Mouse (Mus musculus) gastrocnemius, adult 18-20 months (tissue): ENCODE results near the gene Alkbh4. TPM values are rescaled to one million over a fixed set of nuclear protein-coding genes. Genes with fewer than 3 reads are reported as not detected.
"Not testable (repeated sequence)": the region's sequence is repeated elsewhere in the genome, so short reads cannot be mapped to it uniquely, and the experiment has no call there.

ENCODE experiments used
- DNase-seq: peaks from one replicate; pipeline ENCODE4 v3.0.0; 2021; ENCODE audit warnings: low spot score
- total RNA-seq, 2 experiments: library from RNA; stranded (reverse); gene quantifications; 2 replicates each; pipeline ENCODE4 v1.2.3; 2021

Alkbh4 gene
- total RNA-seq, 2 experiments from 2014 or later, result 3.8 to 4.9 TPM

GRCm38 (mm10) chr5:136142746-136143145 lies 6.8 kb downstream of the Alkbh4 start:
- no peak for DNase-seq

- no peak for DNase-seq
These were observed 7.3 kb downstream of the Alkbh4 start for GRCm38 (mm10) chr5:136143161-136143755.

- no peak for DNase-seq
These were observed 8.9 kb downstream of the Alkbh4 start for GRCm38 (mm10) chr5:136144606-136145430.

GRCm38 (mm10) chr5:136146936-136147335 lies 11.0 kb downstream of the Alkbh4 start:
- DNase-seq, result no peak

- DNase-seq, result no peak
These were observed 11.8 kb downstream of the Alkbh4 start for GRCm38 (mm10) chr5:136147704-136148103.

- not testable (repeated sequence) for DNase-seq
These were observed 13.2 kb downstream of the Alkbh4 start for GRCm38 (mm10) chr5:136149134-136149576.

- peak; percentile 32 for DNase-seq
These were observed 16.4 kb downstream of the Alkbh4 start for GRCm38 (mm10) chr5:136152365-136152764.

GRCm38 (mm10) chr5:136155399-136155798 lies 19.5 kb downstream of the Alkbh4 start:
- peak; percentile 30 for DNase-seq

- DNase-seq, result peak; percentile 80
These were observed 24.1 kb downstream of the Alkbh4 start for GRCm38 (mm10) chr5:136160084-136160483.

GRCm38 (mm10) chr5:136163807-136164474 lies 28.0 kb downstream of the Alkbh4 start:
- no peak for DNase-seq

GRCm38 (mm10) chr5:136165246-136165645 lies 29.3 kb downstream of the Alkbh4 start:
- DNase-seq, result no peak

- DNase-seq, result no peak
These were observed 31.4 kb downstream of the Alkbh4 start for GRCm38 (mm10) chr5:136167296-136167695.

GRCm38 (mm10) chr5:136168071-136168470 lies 32.1 kb downstream of the Alkbh4 start:
- no peak for DNase-seq

GRCm38 (mm10) chr5:136169626-136170511 lies 33.9 kb downstream of the Alkbh4 start:
- DNase-seq, result no peak

GRCm38 (mm10) chr5:136170512-136171362 lies 34.8 kb downstream of the Alkbh4 start, which contains the start of gene Orai2:
Orai2 (minus strand) TSS chr5:136170713.
- DNase-seq, result peak; percentile 67

GRCm38 (mm10) chr5:136171363-136172341 lies 35.7 kb downstream of the Alkbh4 start:
- DNase-seq, result no peak

- DNase-seq, result no peak
These were observed 37.0 kb downstream of the Alkbh4 start for GRCm38 (mm10) chr5:136172939-136173338.

- no peak for DNase-seq
These were observed 37.9 kb downstream of the Alkbh4 start for GRCm38 (mm10) chr5:136173606-136174463.
